Mouse (Mus musculus): ENCODE data around the gene Slc3a1. TPM values are rescaled to one million over a fixed set of nuclear protein-coding genes. Genes with fewer than 3 reads are reported as not detected.

The Slc3a1 gene
- polyA plus RNA-seq, 1 experiment from 2014 or later: 0.31 TPM

DNA sequence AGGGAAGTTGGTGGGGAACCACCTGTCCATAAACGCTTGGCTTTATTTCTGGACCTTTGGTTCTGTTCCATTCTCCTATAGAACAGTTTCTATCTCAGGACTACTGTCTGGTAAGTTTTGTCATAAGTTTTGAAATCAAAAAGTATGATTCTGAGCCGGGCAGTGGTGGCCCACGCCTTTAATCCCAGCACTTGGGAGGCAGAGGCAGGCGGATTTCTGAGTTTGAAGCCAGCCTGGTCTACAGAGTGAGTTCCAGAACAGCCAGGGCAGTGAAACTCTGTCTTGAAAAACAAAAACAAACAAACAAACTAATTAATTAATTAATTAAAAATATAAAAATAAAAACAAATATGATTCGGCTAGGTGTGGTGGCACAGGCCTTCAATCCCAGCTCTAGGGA is 10.6 kb downstream of the Slc3a1 start:
- Histone ChIP-seq H3K4me1 (no peaks in the 10 kb centered on the region), H3K9ac (no peak overlapping the region), H3K4me3 (replicated peaks) (no peak overlapping the region), H3K27me3 (no peaks in the 10 kb centered on the region), H3K36me3 (replicated peaks) (no peaks in the 10 kb centered on the region), H3K27ac (no peak overlapping the region), H3K9me3 (no peaks in the 10 kb centered on the region), H3K4me2 (no peak overlapping the region)
- ATAC-seq (ENCODE audit: low FRiP score): no peak
- WGBS: 92% methylated on average over 5 of the region's 5 CpGs

DNA sequence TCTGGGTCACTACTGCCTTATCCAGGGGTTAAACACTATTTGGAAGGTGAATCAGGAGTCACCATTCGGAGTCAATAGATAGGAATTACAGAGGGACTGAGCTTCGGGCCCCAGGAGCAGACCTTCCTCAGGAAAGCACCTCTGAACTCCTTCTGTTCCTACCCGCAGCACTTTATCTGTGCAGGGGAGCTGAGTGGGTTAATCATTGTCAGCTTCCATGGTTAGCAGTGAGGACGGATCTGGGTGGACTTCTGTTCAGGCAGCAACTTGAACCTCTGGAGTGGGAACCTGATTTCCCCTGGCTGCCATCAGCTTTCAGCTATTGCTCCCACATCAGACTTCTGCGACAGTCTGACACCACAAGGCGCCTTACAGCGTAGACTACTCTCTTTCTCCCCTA is 12.7 kb downstream of the Slc3a1 start:
- H3K27ac ChIP-seq: no peak overlapping the region
- no peak overlapping the region for H3K9ac ChIP-seq
- no peaks in the 10 kb centered on the region for H3K4me1 ChIP-seq
- H3K27me3 ChIP-seq: no peaks in the 10 kb centered on the region
- no peak overlapping the region for H3K4me3 ChIP-seq (replicated peaks)
- H3K36me3 ChIP-seq (replicated peaks): no peaks in the 10 kb centered on the region
- H3K9me3 ChIP-seq: no peaks in the 10 kb centered on the region
- ATAC-seq (ENCODE audit: low FRiP score): no peak
- no peak overlapping the region for H3K4me2 ChIP-seq
- 89% methylated on average over 7 of the region's 7 CpGs for WGBS

DNA sequence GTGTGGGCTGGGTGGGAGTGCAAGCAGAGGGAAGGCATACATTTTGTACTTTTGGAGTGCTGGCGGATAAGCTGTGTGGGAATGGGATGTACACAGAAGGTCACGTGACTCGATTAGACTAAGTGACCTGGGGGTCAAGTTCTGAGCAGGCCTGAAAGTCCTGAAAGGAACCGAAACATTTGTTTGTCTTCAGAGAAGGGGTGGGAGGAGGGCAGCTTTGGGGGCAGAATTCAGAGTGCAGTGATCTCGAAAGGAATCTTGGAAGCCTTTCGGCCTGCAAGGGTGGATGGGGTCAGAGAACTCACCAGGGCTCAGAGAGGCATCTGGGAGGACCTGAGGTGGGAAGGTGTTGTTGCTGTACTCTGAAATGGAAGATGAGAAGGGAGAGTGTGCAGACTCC is 14.2 kb downstream of the Slc3a1 start:
- H3K9me3 ChIP-seq: no peaks in the 10 kb centered on the region
- H3K27ac ChIP-seq: no peak overlapping the region
- no peaks in the 10 kb centered on the region for H3K4me1 ChIP-seq
- no peak overlapping the region for H3K4me2 ChIP-seq
- no peaks in the 10 kb centered on the region for H3K27me3 ChIP-seq
- no peak overlapping the region for H3K9ac ChIP-seq
- WGBS: 75% methylated on average over 6 of the region's 6 CpGs
- no peak overlapping the region for H3K4me3 ChIP-seq (replicated peaks)
- no peak for ATAC-seq (ENCODE audit: low FRiP score)
- H3K36me3 ChIP-seq (replicated peaks): no peaks in the 10 kb centered on the region

DNA sequence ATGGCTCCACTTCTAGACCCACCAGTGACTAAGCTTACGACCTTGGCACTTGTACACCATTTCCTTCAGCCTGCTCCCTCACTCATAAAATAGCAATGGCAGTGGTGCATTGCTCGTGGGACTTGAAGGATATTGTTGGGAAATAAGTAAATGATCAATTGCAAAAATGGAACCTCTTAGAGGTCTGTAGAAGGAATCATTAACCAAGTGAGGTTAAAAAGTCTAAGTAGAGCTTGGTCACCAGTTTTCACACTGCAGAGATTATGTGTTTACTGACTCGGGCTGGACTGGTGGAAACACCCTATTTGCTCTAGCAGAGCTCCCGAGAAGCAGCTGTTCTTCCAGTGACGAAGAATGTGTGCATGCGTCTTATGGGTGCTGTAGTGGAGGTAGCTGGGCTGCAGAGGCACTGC is 15.2 kb downstream of the Slc3a1 start:
- no peak overlapping the region for H3K4me3 ChIP-seq (replicated peaks)
- no peak for ATAC-seq (ENCODE audit: low FRiP score)
- no peaks in the 10 kb centered on the region for H3K36me3 ChIP-seq (replicated peaks)
- no peak overlapping the region for H3K4me2 ChIP-seq
- no peak overlapping the region for H3K9ac ChIP-seq
- no peaks in the 10 kb centered on the region for H3K27me3 ChIP-seq
- no peak overlapping the region for H3K27ac ChIP-seq
- WGBS: 90% methylated on average over 6 of the region's 6 CpGs
- H3K9me3 ChIP-seq: no peaks in the 10 kb centered on the region
- no peaks in the 10 kb centered on the region for H3K4me1 ChIP-seq

DNA sequence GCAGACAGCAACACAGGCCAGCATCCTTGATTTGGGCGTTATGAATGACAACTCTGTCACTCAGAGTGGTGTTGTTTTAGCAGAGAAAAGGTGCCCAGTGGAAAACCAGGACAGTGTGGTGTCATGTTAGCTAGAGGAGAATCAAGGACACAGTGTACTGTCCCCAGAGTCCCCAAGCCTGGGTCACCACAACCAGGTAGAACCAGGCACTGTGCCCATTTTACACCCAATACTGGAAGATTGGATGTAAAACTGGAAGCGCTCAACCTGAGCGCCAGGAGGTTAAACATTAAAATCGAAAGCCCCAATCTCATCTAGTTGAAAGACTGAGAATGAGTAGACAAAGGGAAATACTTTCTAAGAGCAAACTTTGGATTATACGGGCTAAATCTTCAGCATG is 16.3 kb downstream of the Slc3a1 start:
- ATAC-seq (ENCODE audit: low FRiP score): no peak
- Histone ChIP-seq H3K27ac (no peak overlapping the region), H3K4me3 (replicated peaks) (no peak overlapping the region), H3K9ac (no peak overlapping the region), H3K27me3 (no peaks in the 10 kb centered on the region), H3K9me3 (no peaks in the 10 kb centered on the region), H3K36me3 (replicated peaks) (no peaks in the 10 kb centered on the region), H3K4me2 (no peak overlapping the region), H3K4me1 (no peaks in the 10 kb centered on the region)
- WGBS: 95% methylated on average over 5 of the region's 5 CpGs

DNA sequence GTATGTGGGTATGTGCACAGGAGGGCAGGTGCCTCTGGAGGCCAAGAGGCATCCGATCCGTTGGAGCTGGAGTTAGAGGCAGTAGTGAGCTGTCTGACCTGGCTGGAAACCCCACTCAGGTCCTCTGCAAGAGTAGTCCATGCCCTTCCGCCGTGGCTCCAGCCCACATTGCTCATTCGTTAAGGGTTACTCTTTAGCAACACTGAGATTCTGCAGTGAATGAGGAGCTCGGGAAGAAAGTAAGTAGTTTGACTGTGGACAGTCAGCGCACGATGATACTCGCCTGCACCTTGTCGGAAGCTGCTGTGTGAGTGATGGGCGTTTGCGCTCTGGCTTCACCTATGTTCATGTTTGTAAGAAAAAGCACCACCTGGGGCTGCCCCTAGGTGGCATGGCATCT is 17.0 kb downstream of the Slc3a1 start:
- Histone ChIP-seq H3K27me3 (no peaks in the 10 kb centered on the region), H3K9ac (no peak overlapping the region), H3K4me1 (no peaks in the 10 kb centered on the region), H3K36me3 (replicated peaks) (no peaks in the 10 kb centered on the region), H3K9me3 (no peaks in the 10 kb centered on the region), H3K4me3 (replicated peaks) (no peak overlapping the region), H3K27ac (no peak overlapping the region), H3K4me2 (no peak overlapping the region)
- WGBS: 84% methylated on average over 12 of the region's 12 CpGs
- no peak for ATAC-seq (ENCODE audit: low FRiP score)

DNA sequence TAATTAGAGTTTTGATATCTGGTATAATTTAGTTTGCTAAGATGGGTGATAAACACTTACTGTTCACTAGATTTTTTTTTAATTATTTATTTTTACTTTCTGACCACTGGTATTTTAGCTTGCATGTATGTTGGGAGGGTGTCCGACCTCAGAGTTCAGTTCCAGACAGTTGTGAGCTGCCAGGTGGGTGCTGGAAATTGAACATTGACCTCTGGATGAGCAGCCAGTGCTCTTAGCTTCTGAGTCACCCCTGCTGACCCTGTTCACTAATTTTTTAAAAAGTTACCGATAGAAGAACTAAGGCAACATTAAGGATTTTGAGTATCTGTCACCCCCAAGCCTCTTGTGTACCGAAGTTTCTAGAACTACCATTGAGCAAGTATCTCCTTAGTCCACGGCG is 20.2 kb downstream of the Slc3a1 start:
- H3K4me3 ChIP-seq (replicated peaks): no peak overlapping the region
- H3K9me3 ChIP-seq: no peaks in the 10 kb centered on the region
- no peak overlapping the region for H3K4me2 ChIP-seq
- 91% methylated on average over 5 of the region's 5 CpGs for WGBS
- no peak for ATAC-seq (ENCODE audit: low FRiP score)
- H3K27ac ChIP-seq: no peak overlapping the region
- H3K9ac ChIP-seq: no peak overlapping the region
- no peaks in the 10 kb centered on the region for H3K36me3 ChIP-seq (replicated peaks)
- no peaks in the 10 kb centered on the region for H3K27me3 ChIP-seq
- no peaks in the 10 kb centered on the region for H3K4me1 ChIP-seq

DNA sequence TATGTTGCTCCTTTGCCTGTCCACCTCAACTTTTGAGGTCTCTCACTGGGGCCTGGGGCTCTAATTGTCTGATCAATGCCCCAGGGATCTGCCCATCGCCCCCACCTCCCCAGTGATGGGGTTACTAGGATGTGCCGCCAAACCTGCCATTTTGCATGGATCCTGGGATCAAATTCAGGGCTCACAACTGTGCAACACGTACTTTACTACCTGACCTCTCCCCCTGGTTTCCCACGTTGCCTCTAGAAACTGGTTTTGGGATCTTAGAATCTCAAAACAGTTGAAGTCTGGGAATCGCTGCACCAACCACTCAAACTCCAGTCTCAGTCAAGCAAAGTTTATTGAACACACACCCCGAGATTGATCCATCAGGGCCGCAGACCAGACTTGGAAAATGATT is 30.1 kb downstream of the Slc3a1 start:
- H3K9ac ChIP-seq: no peak overlapping the region
- no peaks in the 10 kb centered on the region for H3K27me3 ChIP-seq
- H3K4me1 ChIP-seq: no peaks in the 10 kb centered on the region
- 88% methylated on average over 7 of the region's 7 CpGs for WGBS
- no peak for ATAC-seq (ENCODE audit: low FRiP score)
- H3K4me2 ChIP-seq: no peak overlapping the region
- H3K36me3 ChIP-seq (replicated peaks): peaks cover 10% of the 10 kb centered on the region
- no peak overlapping the region for H3K27ac ChIP-seq
- no peaks in the 10 kb centered on the region for H3K9me3 ChIP-seq
- no peak overlapping the region for H3K4me3 ChIP-seq (replicated peaks)

DNA sequence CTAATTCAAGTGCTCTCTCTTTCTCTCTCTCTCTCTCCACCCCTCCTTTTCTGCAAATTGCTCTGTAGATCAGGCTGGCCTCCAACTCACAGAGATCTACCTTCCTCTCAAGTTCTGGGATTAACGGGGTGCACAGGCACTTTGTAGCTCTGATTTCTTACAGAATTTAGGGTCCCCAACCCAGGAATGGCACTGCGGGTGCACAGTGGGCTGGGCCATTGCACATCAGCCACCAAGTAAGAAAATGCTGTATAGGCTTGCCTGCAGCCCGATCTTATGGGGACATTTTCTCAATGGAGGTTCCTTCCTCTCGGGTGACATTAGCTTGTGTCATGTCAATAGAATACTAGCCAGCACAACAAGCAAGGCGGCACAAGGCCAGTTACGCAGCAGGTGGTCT is 31.0 kb downstream of the Slc3a1 start:
- WGBS: 89% methylated on average over 6 of the region's 6 CpGs
- ATAC-seq (ENCODE audit: low FRiP score): no peak

DNA sequence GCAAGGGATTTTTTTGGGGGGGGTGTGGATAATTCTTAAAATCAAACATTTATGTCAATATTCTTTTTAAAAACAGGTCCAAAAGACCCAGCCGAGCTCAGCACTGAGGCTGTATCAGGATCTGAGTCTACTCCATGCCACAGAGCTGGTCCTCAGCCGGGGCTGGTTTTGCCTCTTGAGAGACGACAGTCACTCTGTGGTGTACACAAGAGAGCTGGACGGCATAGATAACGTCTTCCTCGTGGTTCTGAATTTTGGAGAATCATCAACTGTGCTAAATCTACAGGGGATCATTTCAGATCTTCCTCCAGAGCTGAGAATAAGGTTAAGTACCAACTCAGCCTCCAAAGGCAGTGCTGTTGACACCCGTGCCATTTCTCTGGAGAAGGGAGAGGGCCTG is 35.4 kb downstream of the Slc3a1 start:
- Histone ChIP-seq H3K4me1 (no peaks in the 10 kb centered on the region), H3K4me3 (replicated peaks) (no peak overlapping the region), H3K36me3 (replicated peaks) (peaks cover 55% of the 10 kb centered on the region), H3K9me3 (no peaks in the 10 kb centered on the region), H3K27ac (no peak overlapping the region), H3K27me3 (no peaks in the 10 kb centered on the region), H3K4me2 (no peak overlapping the region), H3K9ac (no peak overlapping the region)
- no peak for ATAC-seq (ENCODE audit: low FRiP score)
- 89% methylated on average over 7 of the region's 7 CpGs for WGBS

More for the DNA sequence above, 31.0 kb downstream of the Slc3a1 start:
- Histone ChIP-seq H3K9ac (no peak overlapping the region), H3K4me1 (no peaks in the 10 kb centered on the region), H3K4me3 (replicated peaks) (no peak overlapping the region), H3K27me3 (no peaks in the 10 kb centered on the region), H3K4me2 (no peak overlapping the region), H3K9me3 (no peaks in the 10 kb centered on the region), H3K27ac (no peak overlapping the region), H3K36me3 (replicated peaks) (peaks cover 17% of the 10 kb centered on the region)

DNA sequence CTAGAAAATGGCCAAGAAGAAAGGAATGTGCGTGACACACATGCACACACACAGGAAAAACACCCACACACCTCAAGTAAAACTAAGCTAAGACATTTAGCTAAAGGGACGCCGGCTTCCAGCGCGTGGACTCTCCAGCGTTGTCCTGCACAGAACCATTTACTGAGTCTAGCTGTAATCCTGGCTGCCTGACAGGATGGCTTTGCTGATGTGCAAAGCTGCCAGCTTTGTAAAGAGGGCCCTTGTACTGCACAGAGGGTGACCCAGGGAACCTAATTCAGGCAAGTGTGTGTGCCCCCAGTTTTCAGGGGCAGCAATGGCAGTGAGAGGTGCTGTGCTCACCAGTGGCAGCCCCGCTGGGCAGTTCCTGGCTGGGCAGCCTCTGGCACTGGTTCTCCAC is 39.2 kb downstream of the Slc3a1 start:
- 96% methylated on average over 7 of the region's 7 CpGs for WGBS
- Histone ChIP-seq H3K36me3 (replicated peaks) (peaks cover 83% of the 10 kb centered on the region), H3K9me3 (no peaks in the 10 kb centered on the region), H3K4me3 (replicated peaks) (no peak overlapping the region), H3K4me1 (peaks cover 6% of the 10 kb centered on the region), H3K4me2 (no peak overlapping the region), H3K27ac (no peak overlapping the region), H3K27me3 (no peaks in the 10 kb centered on the region), H3K9ac (no peak overlapping the region)
- no peak for ATAC-seq (ENCODE audit: low FRiP score)

DNA sequence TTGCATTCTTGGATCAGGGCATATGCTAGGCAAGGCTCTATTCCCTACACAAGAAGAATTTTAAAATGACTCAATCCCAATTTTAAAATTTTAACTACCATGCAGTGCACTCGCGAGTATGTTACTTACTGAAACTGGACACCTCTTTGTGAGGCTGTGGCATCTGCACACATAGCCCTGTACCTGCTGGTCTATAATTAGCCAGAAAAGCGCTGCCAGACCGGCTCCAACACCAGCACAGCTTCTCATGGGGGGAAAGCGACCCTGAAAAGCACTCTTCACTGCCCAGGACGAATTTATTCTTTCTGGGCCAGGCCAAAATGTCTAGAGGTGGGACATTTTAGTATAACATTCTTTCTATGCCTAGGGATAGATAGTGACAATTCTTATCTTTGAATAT is 42.5 kb downstream of the Slc3a1 start:
- H3K36me3 ChIP-seq (replicated peaks): peaks cover 58% of the 10 kb centered on the region
- H3K27ac ChIP-seq: no peak overlapping the region
- 86% methylated on average over 6 of the region's 6 CpGs for WGBS

DNA sequence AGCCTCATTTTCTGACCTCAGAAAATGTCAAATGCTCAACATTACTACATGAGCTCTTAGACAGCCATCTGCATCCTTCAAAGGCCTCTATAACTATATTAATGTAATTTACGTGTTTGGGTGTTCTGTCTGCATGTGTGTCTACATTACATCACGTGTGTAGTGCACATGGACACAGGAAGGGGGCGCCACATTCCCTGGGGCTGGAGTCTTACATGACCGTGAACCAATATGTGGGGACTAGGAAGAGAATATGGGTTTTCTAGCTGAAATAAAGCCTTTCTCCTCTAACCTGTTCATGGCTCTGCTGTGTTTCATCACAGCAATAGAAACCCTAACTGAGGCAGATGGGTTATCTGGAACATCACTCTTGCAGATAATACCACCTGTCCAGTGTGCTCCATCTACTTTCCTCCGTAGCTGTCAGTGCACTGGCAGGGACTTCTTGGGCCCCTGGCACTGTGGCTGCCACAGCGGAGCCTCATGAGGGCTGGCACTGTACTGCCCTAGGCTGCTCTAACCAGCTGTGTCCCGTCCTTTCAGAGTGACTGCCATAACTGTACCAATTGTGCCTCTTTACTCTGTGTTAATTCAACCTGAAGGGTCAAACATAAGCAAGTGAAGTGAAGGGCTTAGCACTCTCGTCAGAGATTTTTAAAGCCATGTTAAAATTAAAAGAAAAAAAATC is 43.1 kb downstream of the Slc3a1 start:
- ATAC-seq (ENCODE audit: low FRiP score): no peak
- H3K9ac ChIP-seq: no peak overlapping the region
- H3K4me2 ChIP-seq: no peak overlapping the region
- H3K9me3 ChIP-seq: no peaks in the 10 kb centered on the region
- no peak overlapping the region for H3K4me3 ChIP-seq (replicated peaks)
- peaks cover 16% of the 10 kb centered on the region for H3K4me1 ChIP-seq
- H3K27me3 ChIP-seq: no peaks in the 10 kb centered on the region
- no peak overlapping the region for H3K27ac ChIP-seq
- 90% methylated on average over 8 of the region's 8 CpGs for WGBS
- H3K36me3 ChIP-seq (replicated peaks): peaks cover 58% of the 10 kb centered on the region

More for the DNA sequence above, 42.5 kb downstream of the Slc3a1 start:
- Histone ChIP-seq H3K9ac (no peak overlapping the region), H3K4me2 (no peak overlapping the region), H3K4me1 (peaks cover 16% of the 10 kb centered on the region), H3K27me3 (no peaks in the 10 kb centered on the region), H3K9me3 (no peaks in the 10 kb centered on the region), H3K4me3 (replicated peaks) (no peak overlapping the region)
- no peak for ATAC-seq (ENCODE audit: low FRiP score)
